Mouse (Mus musculus) liver, adult (tissue): ENCODE measurements around the gene Tcap.

Experiments used
- GATA4 ChIP-seq: IDR thresholded peaks from 2 replicates; pipeline ENCODE4 v1.6.1; 2014; ENCODE audit warnings: mild to moderate bottlenecking, low read length; ENCODE audit not compliant: insufficient replicate concordance

The Tcap gene

GRCm38 (mm10) chr11:98412273-98412796, 28.7 kb downstream of the Tcap start, which contains the start of gene Erbb2:
TSS of gene Erbb2 (plus strand) at chr11:98412470.
- peak; percentile 38; the same call in 1 of the 2 replicates for TF ChIP-seq GATA4

GRCm38 (mm10) chr11:98412797-98413301, 29.2 kb downstream of the Tcap start:
- no peak for TF ChIP-seq GATA4

DNA sequence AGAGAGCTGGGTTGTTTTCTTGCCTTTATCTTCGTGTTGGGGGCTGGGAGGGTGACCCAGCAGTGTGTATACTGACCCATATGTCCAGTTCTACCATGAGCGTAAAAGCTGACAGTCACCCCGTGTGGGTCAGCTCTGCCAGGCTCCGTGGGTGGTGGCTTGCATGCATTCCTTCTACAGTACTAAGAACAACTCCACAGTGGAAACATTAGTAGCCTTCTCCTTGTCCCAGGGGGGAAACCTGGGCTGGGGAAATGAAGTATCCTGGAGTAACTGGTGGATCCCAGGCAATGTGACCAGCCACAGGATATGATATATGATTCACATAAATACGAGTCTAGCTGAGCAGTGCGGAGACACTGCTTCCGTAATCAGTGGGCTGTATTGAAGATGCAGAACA, 30.1 kb downstream of the Tcap start:
- TF ChIP-seq GATA4: no peak

GRCm38 (mm10) chr11:98414162-98414561, 30.6 kb downstream of the Tcap start:
- TF ChIP-seq GATA4: 0 out of 2 replicates have a peak, but pooled peaks have one; percentile 17

DNA sequence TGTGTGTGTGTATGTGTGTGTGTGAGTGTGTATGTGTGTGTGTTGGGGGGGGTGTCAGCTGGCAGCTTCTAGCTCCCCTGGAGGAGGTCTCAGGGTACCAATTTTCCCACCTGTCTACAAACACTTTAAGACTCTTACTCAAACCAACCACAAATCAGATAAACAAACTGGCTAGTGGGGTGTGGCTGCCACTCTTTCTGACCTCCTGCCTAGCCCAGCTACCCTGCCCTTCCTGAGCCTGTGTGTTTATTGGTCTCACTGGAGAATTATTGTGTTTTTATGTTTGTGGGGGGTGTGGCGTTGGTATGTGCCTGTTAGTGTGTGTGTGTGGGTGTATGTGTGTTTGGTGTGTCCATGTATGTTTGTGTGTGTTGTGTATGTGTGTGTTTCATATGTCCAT, 33.5 kb downstream of the Tcap start:
- TF ChIP-seq GATA4: no peak

DNA sequence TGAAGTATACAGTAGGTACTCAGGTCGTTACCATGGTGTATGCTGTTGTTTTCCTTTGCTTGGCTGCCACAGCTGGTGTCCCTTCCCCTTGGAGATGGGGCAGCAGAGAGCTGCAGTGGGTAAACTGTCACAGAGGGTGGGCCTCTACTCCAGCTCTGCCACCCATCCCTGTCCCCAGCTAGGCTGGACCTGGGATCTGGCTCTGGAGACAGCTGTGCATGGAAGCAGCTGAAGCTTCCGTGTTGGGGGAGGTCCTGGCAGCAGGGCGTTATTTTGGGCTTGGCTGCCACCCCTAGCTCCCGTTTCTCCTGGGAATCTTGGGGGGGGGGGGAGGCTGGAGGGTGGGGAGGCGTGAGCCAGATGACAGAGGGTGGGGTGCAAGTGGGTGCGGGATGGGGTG, 34.7 kb downstream of the Tcap start:
- no peak for TF ChIP-seq GATA4

GRCm38 (mm10) chr11:98418939-98419547, 35.4 kb downstream of the Tcap start:
- TF ChIP-seq GATA4: no peak

DNA sequence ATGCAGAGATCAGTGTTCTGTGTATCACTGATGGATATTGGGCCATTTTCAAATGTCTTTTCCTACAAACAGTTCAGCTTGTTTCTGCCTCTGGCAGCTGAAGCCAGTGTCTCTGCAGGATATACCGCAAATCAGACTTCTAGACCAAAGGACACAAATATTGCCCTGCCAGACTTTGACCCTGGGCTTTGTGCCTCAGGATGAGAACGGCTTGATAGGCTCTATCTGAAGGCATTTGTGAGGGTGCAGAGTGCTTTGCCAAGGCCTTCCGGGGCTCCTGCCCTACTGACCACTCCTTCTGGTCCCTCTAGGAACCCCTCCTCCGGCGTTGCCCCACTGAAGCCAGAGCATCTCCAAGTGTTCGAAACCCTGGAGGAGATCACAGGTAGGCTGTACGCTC, 43.0 kb downstream of the Tcap start:
- TF ChIP-seq GATA4: no peak

GRCm38 (mm10) chr11:98428436-98428835, 44.8 kb downstream of the Tcap start:
- no peak for TF ChIP-seq GATA4

DNA sequence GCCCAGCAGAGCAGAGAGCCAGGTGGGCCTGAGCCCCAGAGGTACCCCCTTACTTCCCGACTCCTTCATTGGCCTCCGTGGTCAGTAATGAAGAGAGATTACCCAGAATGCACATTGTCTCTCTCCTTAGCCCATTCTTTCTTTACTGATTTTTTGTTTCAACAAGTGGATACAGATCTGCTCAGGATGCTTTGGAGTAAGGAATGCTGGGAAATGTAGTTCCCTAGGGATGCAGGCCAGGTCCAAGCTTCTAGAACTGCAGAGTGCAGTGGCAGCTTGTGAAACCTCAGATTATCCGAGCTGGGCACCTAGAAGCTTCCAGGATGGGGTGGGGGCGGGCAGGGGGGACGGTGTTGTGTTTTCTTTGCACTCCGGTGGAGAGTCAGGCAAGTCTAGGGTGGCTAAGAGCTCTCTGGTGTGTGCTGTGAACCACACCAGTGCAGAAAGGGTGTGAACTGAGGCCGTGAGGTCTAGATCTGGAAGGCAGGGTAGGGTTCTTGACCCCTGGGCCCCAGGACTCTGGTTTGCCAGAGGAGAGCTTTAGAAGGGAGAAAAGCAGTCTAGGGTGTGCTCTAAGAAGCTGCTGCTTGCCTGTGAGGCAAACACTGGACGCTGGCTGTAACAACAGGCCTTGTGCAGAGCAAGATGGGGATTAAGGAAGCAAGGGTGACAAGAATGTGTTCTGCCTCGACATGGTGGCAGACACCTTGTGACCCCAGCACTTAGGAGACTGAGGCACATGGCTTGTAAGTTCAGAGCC, 48.3 kb downstream of the Tcap start:
- TF ChIP-seq GATA4: no peak
